Comparison of ENCODE assay signal across 8 mouse cellular contexts in the genomic region with DNA sequence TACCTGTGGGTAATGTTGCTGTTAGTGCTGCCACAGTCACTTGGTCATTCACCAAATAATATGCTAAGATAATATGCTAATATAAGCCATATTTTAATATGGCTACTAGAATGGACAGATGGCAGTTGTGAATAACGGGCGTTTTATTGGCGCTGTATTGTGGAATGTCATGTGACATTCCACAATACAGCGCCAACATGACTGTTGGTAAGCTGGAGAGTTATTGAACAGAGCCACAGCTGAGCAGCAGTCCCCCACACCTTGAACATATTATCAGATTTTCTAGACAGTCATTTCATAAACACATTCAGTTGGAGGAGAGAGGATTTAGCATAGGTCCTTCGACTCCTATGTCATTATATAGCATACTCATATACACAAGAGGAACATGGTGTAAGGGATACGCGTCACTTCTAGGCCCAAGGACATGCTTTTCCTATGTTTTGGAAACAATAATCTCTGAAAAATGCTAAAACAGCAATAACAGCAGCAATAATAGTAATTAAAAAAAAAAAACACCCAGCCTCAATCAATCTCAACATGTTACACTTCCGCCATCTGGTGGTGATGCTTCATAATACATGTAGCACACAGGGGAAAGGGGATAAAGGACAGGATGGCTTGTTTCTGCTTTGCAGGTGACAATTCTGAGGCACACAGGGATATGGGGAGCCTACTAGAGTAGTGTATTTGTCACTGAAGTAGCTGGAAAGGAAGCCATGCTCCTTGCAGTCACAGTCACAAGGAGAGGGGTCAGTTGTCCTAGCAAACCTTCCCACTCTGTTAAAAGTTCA.
DNase-seq lines count a peak whose midpoint lies in the region; ATAC-seq and TF ChIP-seq lines count a peak whose summit lies in the region.

No protein-coding gene starts in this region.

- ATAC-seq in CD4-positive, CD25-positive, alpha-beta regulatory T cell, adult 4 months: peak; percentile 58
- ATAC-seq in kidney, postnatal 0 days (replicated peaks; ENCODE audit: low FRiP score, low read depth): peak; percentile 71
- no peak for ATAC-seq in limb, embryonic 14.5 days (ENCODE audit: low FRiP score, low read depth)

- 77% methylated on average over 8 of the region's 8 CpGs for WGBS in kidney, postnatal 0 days
- 60% methylated on average over 8 of the region's 8 CpGs for WGBS in limb, embryonic 14.5 days

- DNase-seq in WW6 (ENCODE audit: low read depth, low spot score): peak; percentile 3
- peak; percentile 4 to 39 for DNase-seq in cerebellum, postnatal 36 days
- peak; percentile 41 for DNase-seq in gastrocnemius, postnatal 10 days
- DNase-seq in kidney, postnatal 0 days (ENCODE audit: low spot score): peak; percentile 65
- DNase-seq in limb, embryonic 14.5 days (ENCODE audit: low spot score): peak; percentile 45
- peak; percentile 0 to 29 for DNase-seq in natural killer cell, adult 2 months (ENCODE audit: low spot score in 2 of 2)
- DNase-seq in yolk sac, embryonic 10.5 days (ENCODE audit: low spot score): peak; percentile 24

- no peaks in the 10 kb centered on the region for H3K36me3 ChIP-seq in kidney, postnatal 0 days (ENCODE audit: insufficient read depth, low read length)
- H3K36me3 ChIP-seq in limb, embryonic 14.5 days (ENCODE audit: control insufficient read depth, insufficient read depth, low read length): no peaks in the 10 kb centered on the region

- H3K9me3 ChIP-seq in kidney, postnatal 0 days (replicated peaks; ENCODE audit: low read length): no peaks in the 10 kb centered on the region
- no peaks in the 10 kb centered on the region for H3K9me3 ChIP-seq in limb, embryonic 14.5 days (ENCODE audit: control insufficient read depth, low read length)

- no peak for TF ChIP-seq POLR2A in limb, embryonic 14.5 days (IDR thresholded peaks at IDR 0.05; ENCODE audit: borderline replicate concordance, extremely low read depth, insufficient read depth, insufficient read length)

- H3K9ac ChIP-seq in kidney, postnatal 0 days (ENCODE audit: low read depth, low read length): no peak overlapping the region
- no peak overlapping the region for H3K9ac ChIP-seq in limb, embryonic 14.5 days (ENCODE audit: low read depth, low read length, severe bottlenecking)

- no peaks in the 10 kb centered on the region for H3K4me1 ChIP-seq in kidney, postnatal 0 days (replicated peaks; ENCODE audit: insufficient read depth, low read length)
- 0 out of 2 replicates have a peak, but pooled peaks cover 11% of the 10 kb centered on the region for H3K4me1 ChIP-seq in limb, embryonic 14.5 days (ENCODE audit: control insufficient read depth, insufficient read depth, low read length)

- H3K27ac ChIP-seq in kidney, postnatal 0 days: no peak overlapping the region
- H3K27ac ChIP-seq in limb, embryonic 14.5 days (replicated peaks; ENCODE audit: low read depth, low read length): no peak overlapping the region

- H3K27me3 ChIP-seq in kidney, postnatal 0 days (ENCODE audit: insufficient read depth, low read length): no peaks in the 10 kb centered on the region
- no peaks in the 10 kb centered on the region for H3K27me3 ChIP-seq in limb, embryonic 14.5 days (ENCODE audit: control insufficient read depth, insufficient read depth, low read length)

- peak; percentile 87 for TF ChIP-seq CTCF in kidney, postnatal 0 days (IDR thresholded peaks at IDR 0.05; ENCODE audit: low read depth)

- no peak overlapping the region for H3K4me2 ChIP-seq in kidney, postnatal 0 days (ENCODE audit: low read length)
- H3K4me2 ChIP-seq in limb, embryonic 14.5 days (replicated peaks; ENCODE audit: low read depth, low read length, severe bottlenecking): no peak overlapping the region

- H3K4me3 ChIP-seq in kidney, postnatal 0 days (replicated peaks; ENCODE audit: low read depth, low read length): no peak overlapping the region
- H3K4me3 ChIP-seq in limb, embryonic 14.5 days (replicated peaks; ENCODE audit: low read length): no peak overlapping the region

Comparison
In these comparisons a context has a peak if more than half of its experiments do, and no peak if none do; other contexts are left out.
1. DNase-seq: peak in every context shown above with its lines; median percentile 65 in kidney, postnatal 0 days; 45 in limb, embryonic 14.5 days; 41 in gastrocnemius, postnatal 10 days; 24 in yolk sac, embryonic 10.5 days; 22 in cerebellum, postnatal 36 days; 14 in natural killer cell, adult 2 months; 3 in WW6.